24 mouse cellular contexts compared by ENCODE assay signal in the genomic region with DNA sequence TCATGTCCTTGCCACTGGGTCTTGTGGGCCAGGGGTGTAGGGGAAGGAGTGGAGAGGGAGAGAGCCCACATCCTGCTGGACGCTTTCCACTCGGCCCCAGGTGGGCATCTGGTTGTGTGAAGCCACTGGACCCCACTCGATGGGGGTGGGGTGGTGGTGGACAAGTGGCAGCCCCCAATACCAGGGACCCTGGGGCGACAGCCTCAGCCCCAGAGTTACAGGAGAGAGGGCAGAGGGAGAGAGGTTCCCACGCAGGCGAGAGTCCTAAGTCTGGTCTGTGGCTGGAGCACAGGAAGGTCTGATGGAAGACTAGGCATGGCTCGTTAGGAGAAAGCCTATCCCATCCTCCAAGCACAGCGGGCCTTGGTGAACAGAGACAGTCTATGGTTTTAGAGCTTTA.
"Had no signal": no experiment of that assay in that cellular context is flagged by ENCODE, and none has a peak within 500 bp of the region (broad histone marks: within the 10 kb centered on the region; RNA-seq: fewer than 3 reads in every experiment).

No protein-coding gene starts in this region.

- H3K27ac ChIP-seq: hindbrain, embryonic 13.5 days; hindbrain, embryonic 15.5 days; hindbrain, postnatal 0 days; kidney, embryonic 15.5 days; kidney, postnatal 0 days; limb, embryonic 13.5 days; limb, embryonic 15.5 days; liver, embryonic 12.5 days; liver, embryonic 14.5 days had no signal

- H3K27me3 ChIP-seq: hindbrain, embryonic 13.5 days; hindbrain, embryonic 15.5 days; kidney, embryonic 15.5 days; limb, embryonic 13.5 days; limb, embryonic 15.5 days; liver, embryonic 12.5 days had no signal

- H3K4me2 ChIP-seq: heart, embryonic 11.5 days; hindbrain, embryonic 13.5 days; hindbrain, embryonic 15.5 days; kidney, embryonic 15.5 days; limb, embryonic 13.5 days; limb, embryonic 15.5 days; liver, embryonic 12.5 days had no signal

- ATAC-seq: forebrain, embryonic 16.5 days; hindbrain, postnatal 0 days; intestine, embryonic 16.5 days; liver, embryonic 12.5 days had no signal

- DNase-seq: gastrocnemius, postnatal 14 days; gastrocnemius, postnatal 36 days; heart, adult 18-20 months; heart, postnatal 10 days; kidney, adult 11 months; kidney, adult 2 months; kidney, adult 9 months; kidney, postnatal 14 days; kidney, postnatal 36 days; layer of hippocampus, adult 9-11 months; layer of hippocampus, postnatal 36 days; left cerebral cortex, postnatal 4 days had no signal

- H3K9ac ChIP-seq: hindbrain, embryonic 13.5 days; hindbrain, embryonic 15.5 days; kidney, embryonic 15.5 days; limb, embryonic 13.5 days; limb, embryonic 15.5 days; liver, embryonic 12.5 days; liver, embryonic 14.5 days had no signal

- H3K4me1 ChIP-seq: hindbrain, embryonic 13.5 days; hindbrain, embryonic 15.5 days; kidney, embryonic 15.5 days; limb, embryonic 13.5 days; limb, embryonic 15.5 days had no signal

- H3K4me3 ChIP-seq: hindbrain, embryonic 13.5 days; hindbrain, embryonic 15.5 days; kidney, embryonic 15.5 days; limb, embryonic 13.5 days; limb, embryonic 15.5 days; liver, embryonic 12.5 days had no signal

- H3K9me3 ChIP-seq: hindbrain, embryonic 13.5 days; hindbrain, embryonic 15.5 days; kidney, embryonic 15.5 days; limb, embryonic 13.5 days; limb, embryonic 15.5 days; liver, embryonic 12.5 days had no signal
